Mouse (Mus musculus): ENCODE results near the gene Enc1. TPM values are rescaled to one million over a fixed set of nuclear protein-coding genes. Genes with fewer than 3 reads are reported as not detected.

The Enc1 gene
- polyA plus RNA-seq, 1 experiment from 2014 or later, result 103 TPM

DNA sequence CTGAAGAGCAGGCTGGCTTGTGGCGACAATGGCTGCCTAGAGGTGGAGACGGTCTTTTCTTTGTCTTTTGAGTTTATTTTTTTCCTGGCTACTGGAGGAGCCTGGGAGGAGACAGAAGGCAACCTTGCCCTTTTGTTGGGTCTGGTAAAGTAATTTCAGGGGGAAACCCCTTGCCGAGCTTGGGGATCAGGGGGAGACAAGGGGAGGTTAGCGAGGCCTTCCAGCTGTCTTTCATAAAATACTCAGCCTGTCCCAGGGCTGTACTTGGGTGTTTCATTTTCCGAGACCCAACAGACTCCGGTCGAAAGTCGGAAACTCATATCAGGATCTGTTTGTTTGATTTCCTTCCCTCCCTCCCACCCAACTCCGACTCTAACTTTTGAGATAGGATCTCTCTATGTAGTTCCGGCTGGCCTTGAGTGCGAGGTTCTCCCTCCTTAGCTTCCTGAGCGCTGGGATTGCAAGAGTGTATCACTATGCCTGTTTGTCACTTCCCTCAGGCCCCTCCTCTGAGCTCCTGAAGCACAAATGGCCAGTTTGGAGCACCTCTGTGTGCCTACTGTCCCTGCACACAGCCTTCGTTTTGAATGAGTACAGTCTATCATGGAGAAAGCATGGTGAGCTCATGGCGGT, 56.6 kb downstream of the Enc1 start:
- no peak overlapping the region for H3K4me3 ChIP-seq (ENCODE audit: low read depth, low read length)
- no peak overlapping the region for H3K4me2 ChIP-seq (ENCODE audit: low read length)
- H3K27me3 ChIP-seq (ENCODE audit: control insufficient read depth, insufficient read depth, low read depth, low read length), result no peaks in the 10 kb centered on the region
- ATAC-seq, result no peak
- 83% methylated on average over 14 of the region's 14 CpGs for WGBS
- no peaks in the 10 kb centered on the region for H3K36me3 ChIP-seq (ENCODE audit: control insufficient read depth, insufficient read depth, low read length)
- H3K9ac ChIP-seq (ENCODE audit: low read depth, low read length), result no peak overlapping the region
- H3K4me1 ChIP-seq (ENCODE audit: control insufficient read depth, insufficient read depth, low read length), result peaks cover 2% of the 10 kb centered on the region; the same call in 1 of the 2 replicates
- no peak overlapping the region for H3K27ac ChIP-seq (ENCODE audit: low read length)
- no peaks in the 10 kb centered on the region for H3K9me3 ChIP-seq (replicated peaks; ENCODE audit: control insufficient read depth, low read length, poor library complexity, severe bottlenecking)

DNA sequence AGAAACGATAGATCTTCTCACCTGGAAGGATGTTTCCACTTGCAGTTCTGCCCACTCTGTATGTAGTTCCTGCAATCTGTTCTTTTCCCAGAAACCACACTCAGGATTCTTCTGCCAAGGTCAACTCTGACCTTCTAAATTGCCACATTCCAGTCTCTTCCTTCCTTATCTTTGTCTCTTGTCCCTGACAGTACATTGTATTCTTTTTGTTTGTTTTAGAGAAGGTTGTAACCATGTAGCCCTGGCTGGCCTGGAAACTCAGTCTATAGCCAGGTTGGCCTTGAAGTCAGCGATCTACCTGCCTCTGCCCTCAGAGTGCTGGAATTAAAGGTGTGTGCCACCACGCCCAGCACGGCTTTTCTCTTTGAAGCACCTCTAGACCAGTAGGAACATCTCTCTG, 58.0 kb downstream of the Enc1 start:
- H3K27ac ChIP-seq (ENCODE audit: low read length), result no peak overlapping the region
- H3K4me1 ChIP-seq (ENCODE audit: control insufficient read depth, insufficient read depth, low read length), result no peaks in the 10 kb centered on the region
- H3K9me3 ChIP-seq (replicated peaks; ENCODE audit: control insufficient read depth, low read length, poor library complexity, severe bottlenecking), result no peaks in the 10 kb centered on the region
- no peak overlapping the region for H3K9ac ChIP-seq (ENCODE audit: low read depth, low read length)
- H3K36me3 ChIP-seq (ENCODE audit: control insufficient read depth, insufficient read depth, low read length), result no peaks in the 10 kb centered on the region
- no peak overlapping the region for H3K4me2 ChIP-seq (ENCODE audit: low read length)
- WGBS, result 98% methylated on average over 4 of the region's 4 CpGs
- no peak for ATAC-seq
- H3K4me3 ChIP-seq (ENCODE audit: low read depth, low read length), result no peak overlapping the region
- no peaks in the 10 kb centered on the region for H3K27me3 ChIP-seq (ENCODE audit: control insufficient read depth, insufficient read depth, low read depth, low read length)

DNA sequence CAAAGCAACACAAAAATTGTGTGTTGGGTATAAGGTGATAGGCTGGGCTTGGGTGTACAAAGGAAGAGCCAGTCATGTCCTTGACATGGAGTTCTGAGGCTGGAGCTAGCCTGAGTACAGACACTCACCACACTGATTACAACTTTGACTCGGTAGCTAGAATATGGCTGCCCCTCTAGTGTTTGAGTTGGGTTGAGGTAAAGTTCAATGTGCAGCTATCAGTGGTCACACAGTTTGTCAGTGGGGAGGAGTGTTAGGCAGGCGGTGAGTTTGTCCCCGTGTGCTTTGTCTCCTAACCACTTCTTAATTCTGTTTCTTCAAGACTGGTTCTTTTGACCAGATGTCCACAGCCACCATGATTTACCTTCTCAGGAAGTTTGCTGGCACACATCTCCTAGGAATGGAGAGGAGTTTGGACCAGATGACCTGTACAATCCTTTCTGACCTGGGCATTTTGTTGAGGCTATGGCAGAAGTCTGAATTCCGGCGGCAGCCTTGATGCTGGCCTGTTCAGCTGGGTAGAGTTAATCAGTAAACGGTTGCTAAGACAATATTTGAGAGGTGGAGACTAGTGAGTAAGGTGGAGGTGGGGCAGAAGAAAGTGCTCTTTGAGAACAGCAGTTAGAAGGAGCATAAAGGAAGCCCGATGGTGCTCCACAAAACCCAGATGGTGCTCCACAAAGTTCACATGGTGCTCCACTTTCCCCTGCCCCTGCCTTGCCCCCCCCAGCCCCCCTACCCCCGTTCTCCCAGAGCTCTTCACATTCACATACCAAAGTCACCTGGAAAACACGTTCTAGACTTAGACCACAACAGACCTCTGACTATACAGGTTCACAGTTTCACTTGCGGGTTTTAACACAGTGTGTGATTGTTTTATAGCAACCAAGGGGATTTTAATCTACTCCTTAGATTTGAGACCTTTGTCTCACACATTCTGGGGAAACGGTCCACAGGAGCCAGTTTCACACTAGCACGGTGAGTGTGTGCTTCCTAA, 59.3 kb downstream of the Enc1 start:
- no peaks in the 10 kb centered on the region for H3K27me3 ChIP-seq (ENCODE audit: control insufficient read depth, insufficient read depth, low read depth, low read length)
- no peak for ATAC-seq
- H3K9me3 ChIP-seq (replicated peaks; ENCODE audit: control insufficient read depth, low read length, poor library complexity, severe bottlenecking), result no peaks in the 10 kb centered on the region
- H3K36me3 ChIP-seq (ENCODE audit: control insufficient read depth, insufficient read depth, low read length), result no peaks in the 10 kb centered on the region
- H3K4me1 ChIP-seq (ENCODE audit: control insufficient read depth, insufficient read depth, low read length), result no peaks in the 10 kb centered on the region
- no peak overlapping the region for H3K4me3 ChIP-seq (ENCODE audit: low read depth, low read length)
- H3K27ac ChIP-seq (ENCODE audit: low read length), result no peak overlapping the region
- no peak overlapping the region for H3K4me2 ChIP-seq (ENCODE audit: low read length)
- H3K9ac ChIP-seq (ENCODE audit: low read depth, low read length), result no peak overlapping the region
- WGBS, result 89% methylated on average over 12 of the region's 12 CpGs

Other genes with a start within 250 kb of the Enc1 start
- gene 1700029F12Rik, start 206.7 kb upstream of the Enc1 start, polyA plus RNA-seq (2015; fragmentation: Nextera tagmentation; extraction: Ambion mirVana), result not detected in 2 replicates
- gene Fam169a, start 173.8 kb upstream of the Enc1 start, polyA plus RNA-seq (2015; fragmentation: Nextera tagmentation; extraction: Ambion mirVana), result 36.6 and 38.2 TPM in 2 replicates
- gene Gm6169, start 141.9 kb upstream of the Enc1 start, polyA plus RNA-seq (2015; fragmentation: Nextera tagmentation; extraction: Ambion mirVana), result 0.61 and 0.67 TPM in 2 replicates
- gene Gfm2, start 103.2 kb upstream of the Enc1 start, polyA plus RNA-seq (2015; fragmentation: Nextera tagmentation; extraction: Ambion mirVana), result 30.1 and 37.0 TPM in 2 replicates
- gene Nsa2, start 103.2 kb upstream of the Enc1 start, polyA plus RNA-seq (2015; fragmentation: Nextera tagmentation; extraction: Ambion mirVana), result 30.3 and 32.9 TPM in 2 replicates
- gene Hexb, start 42.7 kb upstream of the Enc1 start, polyA plus RNA-seq (2015; fragmentation: Nextera tagmentation; extraction: Ambion mirVana), result 40.3 and 49.8 TPM in 2 replicates

Data from midbrain, embryonic 16.5 days (tissue).